Mouse (Mus musculus) myocyte (in vitro differentiated cells): Measurements from ENCODE around the gene 4930523C07Rik.

Experiments used
- CEBPB ChIP-seq: IDR thresholded peaks from 2 replicates; pipeline ENCODE4 v1.6.1; 2011; ENCODE audit warnings: mild to moderate bottlenecking, moderate library complexity; ENCODE audit not compliant: poor library complexity, insufficient read depth, severe bottlenecking
- E2F4 ChIP-seq: IDR thresholded peaks from one replicate; pipeline ENCODE4 v1.6.1; 2011; ENCODE audit warnings: mild to moderate bottlenecking, control low read depth, moderate library complexity; ENCODE audit not compliant: insufficient read depth
- MAX ChIP-seq: IDR thresholded peaks from one replicate; pipeline ENCODE4 v1.6.1; 2011; ENCODE audit warnings: low read depth, mild to moderate bottlenecking, control low read depth
- MYOD1 ChIP-seq, 3 experiments: IDR thresholded peaks; one replicate each; pipeline ENCODE4 v1.6.1; 2011; ENCODE audit warnings: control low read depth in 2 of 3, low read depth in 2 of 3, mild to moderate bottlenecking in 2 of 3, moderate library complexity in 1 of 3; ENCODE audit not compliant: insufficient read length in 2 of 3, control insufficient read depth in 1 of 3
- POLR2A ChIP-seq: IDR thresholded peaks from one replicate; pipeline ENCODE4 v1.6.1; 2011; ENCODE audit warnings: low read depth, mild to moderate bottlenecking, control low read depth, moderate library complexity; ENCODE audit not compliant: insufficient read length
- POLR2AphosphoS2 ChIP-seq: IDR thresholded peaks from one replicate; pipeline ENCODE4 v1.6.1; 2011; ENCODE audit warnings: low read depth, control low read depth; ENCODE audit not compliant: insufficient read length
- REST ChIP-seq: IDR thresholded peaks from one replicate; pipeline ENCODE4 v1.6.1; 2011; ENCODE audit warnings: mild to moderate bottlenecking, control low read depth, moderate library complexity; ENCODE audit not compliant: insufficient read depth, insufficient read length
- SRF ChIP-seq: IDR thresholded peaks from one replicate; pipeline ENCODE4 v1.6.1; 2011; ENCODE audit warnings: low read depth; ENCODE audit not compliant: control insufficient read depth, insufficient read length
- TCF12 ChIP-seq: IDR thresholded peaks from one replicate; pipeline ENCODE4 v1.6.1; 2011; ENCODE audit warnings: mild to moderate bottlenecking, control low read depth; ENCODE audit not compliant: poor library complexity, insufficient read depth, severe bottlenecking
- TCF3 ChIP-seq: IDR thresholded peaks from one replicate; pipeline ENCODE4 v1.6.1; 2011; ENCODE audit warnings: low read depth, control low read depth; ENCODE audit not compliant: insufficient read length

- TF ChIP-seq MYOD1 (IDR thresholded peaks at IDR 0.05; ENCODE audit: control insufficient read depth in 1 of 3, insufficient read length in 2 of 3, low read depth in 2 of 3) (no peak), CEBPB (no peak), E2F4 (no peak), POLR2A (no peak), REST (no peak), SRF (no peak), MAX (no peak), POLR2AphosphoS2 (no peak), TCF12 (no peak), TCF3 (no peak)
These were observed 18.3 kb upstream of the 4930523C07Rik start for GRCm38 (mm10) chr1:160025895-160026255.
